Mouse (Mus musculus) gonadal fat pad, adult 2 months (tissue): ENCODE data around the gene Polr2h. TPM values are rescaled to one million over a fixed set of nuclear protein-coding genes. Genes with fewer than 3 reads are reported as not detected.

Experiments used
- polyA plus RNA-seq: library from polyadenylated mRNA; depleted of rRNA; stranded (reverse); fragments of >200 nt; gene quantifications from 2 replicates; pipeline ENCODE4 v1.2.3, GENCODE M21; 2012; rRNA removed

Polr2h gene
- polyA plus RNA-seq, 1 experiment = 19.2 TPM

Other genes with a start within 250 kb of the Polr2h start
- gene Eif2b5, start 218.8 kb upstream of the Polr2h start, polyA plus RNA-seq = 32.6 and 36.2 TPM in 2 replicates
- 23.2 and 39.0 TPM in 2 replicates for gene Dvl3, start 200.7 kb upstream of the Polr2h start, polyA plus RNA-seq
- gene Ap2m1, start 182.2 kb upstream of the Polr2h start, polyA plus RNA-seq = 328 and 405 TPM in 2 replicates
- 52.0 and 59.4 TPM in 2 replicates for gene Abcf3, start 169.1 kb upstream of the Polr2h start, polyA plus RNA-seq
- gene Vwa5b2, start 128.2 kb upstream of the Polr2h start, polyA plus RNA-seq = 0.36 and 0.88 TPM in 2 replicates
- gene Eef1akmt4, start 106.1 kb upstream of the Polr2h start, polyA plus RNA-seq = 9.4 and 16.3 TPM in 2 replicates
- gene Gm49333, start 106.1 kb upstream of the Polr2h start, polyA plus RNA-seq = 0.05 TPM in 1 of 2 replicates, not detected in the other
- 19.7 and 22.4 TPM in 2 replicates for gene Alg3, start 105.9 kb upstream of the Polr2h start, polyA plus RNA-seq
- 2.9 and 3.6 TPM in 2 replicates for gene Camk2n2, start 96.4 kb upstream of the Polr2h start, polyA plus RNA-seq
- 0.18 and 0.32 TPM in 2 replicates for gene Ece2, start 87.8 kb upstream of the Polr2h start, polyA plus RNA-seq
- 110 and 118 TPM in 2 replicates for gene Psmd2, start 66.0 kb upstream of the Polr2h start, polyA plus RNA-seq
- 338 and 402 TPM in 2 replicates for gene Eif4g1, start 49.4 kb upstream of the Polr2h start, polyA plus RNA-seq
- gene Fam131a, start 24.4 kb upstream of the Polr2h start, polyA plus RNA-seq = 11.8 and 12.7 TPM in 2 replicates
- 17.3 and 19.3 TPM in 2 replicates for gene Clcn2, start 81 bp downstream of the Polr2h start, polyA plus RNA-seq
- 19.8 and 20.2 TPM in 2 replicates for gene Chrd, start 15.5 kb downstream of the Polr2h start, polyA plus RNA-seq
- gene Thpo, start 16.8 kb downstream of the Polr2h start, polyA plus RNA-seq = 4.1 and 4.2 TPM in 2 replicates